Mouse (Mus musculus) MEL (cell line): ENCODE data around the gene Col23a1. TPM values are rescaled to one million over a fixed set of nuclear protein-coding genes. Genes with fewer than 3 reads are reported as not detected.

Experiments used
- DNase-seq: peaks from one replicate; pipeline ENCODE4 v3.0.0; 2011; ENCODE audit warnings: low read depth, low spot score
- H3K27ac ChIP-seq: 2 replicates; pipeline ENCODE4 v1.5.1; 2012; ENCODE audit warnings: low read depth, mild to moderate bottlenecking, control low read depth, low read length, moderate library complexity; ENCODE audit not compliant: control insufficient read depth
- H3K27me3 ChIP-seq, 2 experiments: fragments of 150-350 bp in 1 of 2; sonication (generic) in 1 of 2; 2 replicates each; pipeline ENCODE4 v1.6.1; 2012; ENCODE audit warnings: low read length in 2 of 2, mild to moderate bottlenecking in 2 of 2, improper control_type of control experiment in 1 of 2, moderate library complexity in 1 of 2; ENCODE audit not compliant: insufficient read depth in 2 of 2, control insufficient read depth in 1 of 2
- H3K36me3 ChIP-seq, 2 experiments: 2 replicates each; pipeline ENCODE4 v1.6.1; 2012 to 2014; ENCODE audit warnings: low read length in 2 of 2, improper control_type of control experiment in 1 of 2, inconsistent platforms in 1 of 2, mild to moderate bottlenecking in 1 of 2; ENCODE audit not compliant: insufficient read depth in 2 of 2, control insufficient read depth in 1 of 2
- H3K4me1 ChIP-seq, 2 experiments: fragments of 150-350 bp in 1 of 2; sonication (generic) in 1 of 2; 2 replicates each; pipeline ENCODE4 v1.6.1; 2012; ENCODE audit warnings: low read length in 2 of 2, improper control_type of control experiment in 1 of 2, mild to moderate bottlenecking in 1 of 2; ENCODE audit not compliant: insufficient read depth in 2 of 2, control insufficient read depth in 1 of 2
- H3K4me3 ChIP-seq, 2 experiments: fragments of 150-350 bp in 1 of 2; sonication (generic) in 1 of 2; 2 replicates each; pipeline ENCODE4 v1.5.1; 2012; ENCODE audit warnings: low read depth in 2 of 2, low read length in 2 of 2, mild to moderate bottlenecking in 2 of 2, moderate library complexity in 2 of 2, control low read depth in 1 of 2, improper control_type of control experiment in 1 of 2; ENCODE audit not compliant: control insufficient read depth in 1 of 2, insufficient read depth in 1 of 2
- H3K79me2 ChIP-seq: 2 replicates; pipeline ENCODE4 v1.6.1; 2012; ENCODE audit warnings: mild to moderate bottlenecking, low read length, moderate library complexity; ENCODE audit not compliant: control insufficient read depth, poor library complexity, insufficient read depth
- H3K9ac ChIP-seq: 2 replicates; pipeline ENCODE4 v1.6.1; 2012; ENCODE audit warnings: low read depth, mild to moderate bottlenecking, control low read depth, low read length, moderate library complexity; ENCODE audit not compliant: control insufficient read depth, poor library complexity, severe bottlenecking
- H3K9me3 ChIP-seq: fragments of 150-350 bp; sonication (generic); replicated peaks from 2 replicates; pipeline ENCODE4 v1.6.1; 2012; ENCODE audit warnings: mild to moderate bottlenecking, low read length, improper control_type of control experiment, moderate library complexity; ENCODE audit not compliant: insufficient read depth
- CHD2 ChIP-seq: IDR thresholded peaks from 2 replicates; pipeline ENCODE4 v1.6.1; 2011; ENCODE audit warnings: low read length, improper control_type of control experiment
- E2F4 ChIP-seq: IDR thresholded peaks from 2 replicates; pipeline ENCODE4 v1.6.1; 2011; ENCODE audit warnings: low read depth, low read length, improper control_type of control experiment, borderline replicate concordance
- EP300 ChIP-seq, 2 experiments: IDR thresholded peaks; 2 replicates each; pipeline ENCODE4 v1.6.1; 2011; ENCODE audit warnings: improper control_type of control experiment in 2 of 2, low read length in 2 of 2, low read depth in 1 of 2, mild to moderate bottlenecking in 1 of 2
- GABPA ChIP-seq: IDR thresholded peaks from 2 replicates; pipeline ENCODE4 v1.6.1; 2012; ENCODE audit warnings: low read depth, mild to moderate bottlenecking, inconsistent platforms, low read length, improper control_type of control experiment, moderate library complexity
- HCFC1 ChIP-seq: IDR thresholded peaks from 2 replicates; pipeline ENCODE4 v1.6.1; 2012; ENCODE audit warnings: low read depth, mild to moderate bottlenecking, inconsistent platforms, low read length, improper control_type of control experiment, moderate library complexity
- KAT2A ChIP-seq: conservative IDR thresholded peaks from 2 replicates; pipeline ENCODE4 v1.6.1; 2012; ENCODE audit warnings: low read depth, low read length, improper control_type of control experiment, inconsistent platforms
- MAFK ChIP-seq: IDR thresholded peaks from 2 replicates; pipeline ENCODE4 v1.6.1; 2011; ENCODE audit warnings: low read depth, mild to moderate bottlenecking, low read length, improper control_type of control experiment, borderline replicate concordance
- MEF2A ChIP-seq: IDR thresholded peaks from 2 replicates; pipeline ENCODE4 v1.6.1; 2014; ENCODE audit warnings: low read depth, mild to moderate bottlenecking, inconsistent platforms, low read length, improper control_type of control experiment; ENCODE audit not compliant: poor library complexity, insufficient replicate concordance, severe bottlenecking; ENCODE audit errors: extremely low read depth
- MXI1 ChIP-seq: IDR thresholded peaks from 2 replicates; pipeline ENCODE4 v1.6.1; 2011; ENCODE audit warnings: mild to moderate bottlenecking, low read depth, low read length, improper control_type of control experiment
- MYC ChIP-seq: IDR thresholded peaks from 2 replicates; pipeline ENCODE4 v1.6.1; 2011; ENCODE audit warnings: low read depth, mild to moderate bottlenecking, low read length, improper control_type of control experiment, moderate library complexity
- POLR2A ChIP-seq, 2 experiments: IDR thresholded peaks; 2 replicates each; pipeline ENCODE4 v1.6.1; 2011 to 2012; ENCODE audit warnings: low read length in 2 of 2, mild to moderate bottlenecking in 2 of 2, control low read depth in 1 of 2, improper control_type of control experiment in 1 of 2, low read depth in 1 of 2, moderate library complexity in 1 of 2; ENCODE audit not compliant: control insufficient read depth in 1 of 2, insufficient read depth in 1 of 2, poor library complexity in 1 of 2
- POLR2AphosphoS2 ChIP-seq: IDR thresholded peaks from 2 replicates; pipeline ENCODE4 v1.6.1; 2011; ENCODE audit warnings: low read length, improper control_type of control experiment
- SIN3A ChIP-seq: IDR thresholded peaks from 2 replicates; pipeline ENCODE4 v1.6.1; 2012; ENCODE audit warnings: low read length, improper control_type of control experiment, inconsistent platforms
- SMC3 ChIP-seq: IDR thresholded peaks from 2 replicates; pipeline ENCODE4 v1.6.1; 2011; ENCODE audit warnings: low read depth, low read length, improper control_type of control experiment
- TBP ChIP-seq: IDR thresholded peaks from 2 replicates; pipeline ENCODE4 v1.8.0; 2011; ENCODE audit warnings: low read depth, low read length, improper control_type of control experiment
- UBTF ChIP-seq: IDR thresholded peaks from 2 replicates; pipeline ENCODE4 v1.6.1; 2012; ENCODE audit warnings: low read depth, mild to moderate bottlenecking, inconsistent platforms, low read length, improper control_type of control experiment, moderate library complexity, borderline replicate concordance; ENCODE audit not compliant: insufficient read depth
- USF1 ChIP-seq: IDR thresholded peaks from 2 replicates; pipeline ENCODE4 v1.6.1; 2014; ENCODE audit warnings: low read depth, mild to moderate bottlenecking, inconsistent platforms, low read length, improper control_type of control experiment, moderate library complexity
- USF2 ChIP-seq, 2 experiments: IDR thresholded peaks; 2 replicates each; pipeline ENCODE4 v1.6.1; 2011 to 2012; ENCODE audit warnings: improper control_type of control experiment in 2 of 2, low read length in 2 of 2, borderline replicate concordance in 1 of 2, inconsistent platforms in 1 of 2, low read depth in 1 of 2, mild to moderate bottlenecking in 1 of 2; ENCODE audit not compliant: insufficient read depth in 1 of 2
- ZKSCAN1 ChIP-seq: IDR thresholded peaks from 2 replicates; pipeline ENCODE4 v1.6.1; 2012; ENCODE audit warnings: low read depth, mild to moderate bottlenecking, inconsistent platforms, low read length, improper control_type of control experiment, moderate library complexity
- polyA plus RNA-seq, 2 experiments: library from polyadenylated mRNA; stranded (reverse) in 1 of 2; unstranded in 1 of 2; fragments of >175 nt in 1 of 2; fragments of >200 nt in 1 of 2; gene quantifications; 2 replicates each; pipeline versions ENCODE4 v1.2.1 to v1.2.4; 2012; ENCODE audit warnings: low replicate concordance in 2 of 2, low read depth in 1 of 2; ENCODE audit not compliant: insufficient read length in 2 of 2, insufficient read depth in 1 of 2, missing spikeins in 1 of 2
- total RNA-seq: library from RNA; depleted of rRNA; stranded (reverse); fragments of 300-350 nt; gene quantifications from 2 replicates; pipeline ENCODE4 v1.2.3, GENCODE M21; 2012

Col23a1 gene
- total and polyA plus RNA-seq, 3 experiments: under 0.01 to 0.03 TPM; not detected in 1

DNA sequence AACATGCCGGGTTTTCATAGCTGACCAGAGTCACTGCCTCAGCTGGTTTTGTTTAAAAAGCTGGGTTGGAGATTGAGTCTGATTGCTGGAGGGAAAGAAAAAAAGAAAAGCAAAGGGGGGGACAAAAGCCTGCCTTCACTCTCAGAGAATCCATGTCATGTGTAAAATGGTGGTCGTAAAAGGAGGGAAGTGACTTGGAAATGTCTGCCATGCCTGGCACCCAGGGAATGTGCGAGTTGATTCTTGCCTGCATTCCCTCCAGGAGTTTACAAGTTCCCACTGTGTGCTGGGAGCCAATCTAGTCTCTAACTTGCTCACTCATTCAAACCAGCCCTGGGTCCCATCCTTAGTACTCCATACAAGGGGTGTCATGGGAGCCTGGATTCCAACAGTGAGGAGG lies 100.8 kb downstream of the Col23a1 start:
- Histone ChIP-seq H3K27me3 (no peaks in the 10 kb centered on the region), H3K9ac (no peak overlapping the region), H3K4me3 (no peak overlapping the region), H3K4me1 (no peaks in the 10 kb centered on the region)
- TF ChIP-seq ZKSCAN1 (no peak), TBP (no peak), POLR2A (IDR thresholded peaks at IDR 0.05; ENCODE audit: control insufficient read depth in 1 of 2, insufficient read depth in 1 of 2, low read depth in 1 of 2, low read length in 2 of 2, poor library complexity in 1 of 2) (no peak), EP300 (IDR thresholded peaks at IDR 0.05; ENCODE audit: low read depth in 1 of 2, low read length in 2 of 2) (no peak), UBTF (no peak), MAFK (no peak), KAT2A (no peak), SMC3 (no peak), USF2 (IDR thresholded peaks at IDR 0.05; ENCODE audit: borderline replicate concordance in 1 of 2, insufficient read depth in 1 of 2, low read depth in 1 of 2, low read length in 2 of 2) (no peak), CHD2 (no peak), USF1 (no peak)
- TF ChIP-seq, all 39 proteins: peak for 0
- no peaks in the 10 kb centered on the region for H3K36me3 ChIP-seq
- no peak overlapping the region for H3K27ac ChIP-seq
- no peaks in the 10 kb centered on the region for H3K9me3 ChIP-seq
- DNase-seq: no peak
- no peaks in the 10 kb centered on the region for H3K79me2 ChIP-seq

DNA sequence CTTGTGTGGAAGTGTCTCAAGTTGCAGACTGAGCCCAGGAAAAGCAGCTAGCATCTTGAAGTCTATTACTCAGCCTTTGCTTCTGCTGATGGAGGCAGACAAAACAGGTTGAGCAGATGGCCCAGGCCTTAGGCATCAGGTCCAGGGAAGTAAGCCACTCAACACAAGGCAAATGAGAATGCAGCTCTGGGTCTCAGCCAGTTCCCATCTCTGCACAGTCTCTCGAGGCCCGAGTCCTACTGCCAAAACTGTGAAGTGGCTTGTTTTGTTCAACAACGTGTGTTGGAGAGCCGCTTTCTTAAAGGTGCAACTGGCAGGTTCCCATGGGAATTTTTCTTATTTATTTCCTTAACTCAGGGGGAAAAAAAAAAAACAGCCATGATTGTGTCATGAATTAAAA lies 101.8 kb downstream of the Col23a1 start:
- Histone ChIP-seq H3K79me2 (no peaks in the 10 kb centered on the region), H3K4me3 (no peak overlapping the region), H3K9ac (no peak overlapping the region), H3K4me1 (no peaks in the 10 kb centered on the region), H3K9me3 (no peaks in the 10 kb centered on the region), H3K36me3 (no peaks in the 10 kb centered on the region), H3K27ac (no peak overlapping the region), H3K27me3 (no peaks in the 10 kb centered on the region)
- no peak for DNase-seq
- no peak for TF ChIP-seq EP300 (IDR thresholded peaks at IDR 0.05; ENCODE audit: low read depth in 1 of 2, low read length in 2 of 2)
- no peak for TF ChIP-seq MAFK
- TF ChIP-seq MEF2A: no peak
- TF ChIP-seq SIN3A: no peak
- TF ChIP-seq TBP: no peak
- TF ChIP-seq SMC3: no peak
- no peak for TF ChIP-seq CHD2
- TF ChIP-seq HCFC1: no peak
- no peak for TF ChIP-seq GABPA
- no peak for TF ChIP-seq MYC
- no peak for TF ChIP-seq POLR2AphosphoS2
- no peak for TF ChIP-seq UBTF
- no peak for TF ChIP-seq E2F4
- TF ChIP-seq USF1: no peak
- TF ChIP-seq MXI1: no peak
